Mouse (Mus musculus) neutrophil, adult 83 days (primary cell): ENCODE data around the gene Alx1. TPM values are rescaled to one million over a fixed set of nuclear protein-coding genes. Genes with fewer than 3 reads are reported as not detected.

Source experiments
- total RNA-seq, 2 experiments: library from RNA; stranded (reverse); gene quantifications; one replicate each; pipeline ENCODE4 v1.2.4; 2023

The Alx1 gene
- not detected for total RNA-seq

DNA sequence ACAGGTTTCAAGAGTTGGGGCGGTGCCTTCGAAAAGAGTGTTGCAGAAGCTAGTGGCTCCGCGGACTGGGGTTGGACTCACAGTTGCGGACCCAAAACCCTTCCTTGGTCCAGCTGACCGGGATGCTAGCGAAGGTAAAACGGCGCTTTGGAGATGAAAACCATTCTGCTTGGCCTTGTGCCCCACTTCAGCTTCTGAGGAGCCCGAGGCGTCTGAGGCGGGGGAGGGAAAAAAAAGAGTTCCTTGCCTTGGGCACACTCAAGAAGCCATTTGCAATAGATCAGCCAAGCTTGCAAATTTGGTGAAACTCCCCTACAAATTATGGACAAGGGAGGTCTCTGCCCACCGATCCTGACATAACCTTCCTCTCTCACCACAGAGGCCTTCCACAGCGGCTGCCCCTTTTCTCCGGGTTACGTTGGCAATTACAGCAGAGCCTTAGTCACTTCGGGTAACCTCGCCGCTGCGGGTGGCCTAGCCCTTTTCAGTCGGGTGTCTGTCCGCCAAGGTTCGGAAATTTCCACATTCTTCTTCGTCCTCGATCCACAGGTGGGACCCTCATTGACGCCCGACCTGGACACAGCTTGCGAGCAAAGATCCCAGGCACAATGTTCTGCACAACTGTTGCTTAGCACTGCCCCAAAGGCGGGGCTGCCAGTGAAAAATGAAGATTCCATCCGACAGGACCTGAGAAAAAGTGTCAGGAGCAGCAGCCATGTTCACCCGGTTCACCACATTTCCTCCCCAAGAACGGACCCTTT is at the start of gene Alx1:
TSS of gene Alx1 (minus strand) at position 486 of the 761 bp plus-strand sequence.

Other genes starting within 250 kb of the Alx1 start
- gene Lrriq1, start 206.1 kb upstream of the Alx1 start, total RNA-seq, result not detected